Mouse (Mus musculus) ovary, adult 2 months (tissue): ENCODE results near the gene 1700031F05Rik. TPM values are rescaled to one million over a fixed set of nuclear protein-coding genes. Genes with fewer than 3 reads are reported as not detected.

Source experiments
- polyA plus RNA-seq: library from polyadenylated mRNA; depleted of rRNA; stranded (reverse); fragments of >200 nt; gene quantifications from 2 replicates; pipeline ENCODE4 v1.2.3, GENCODE M21; 2012; rRNA removed

Gene 1700031F05Rik
- polyA plus RNA-seq = not detected in 2 replicates

DNA sequence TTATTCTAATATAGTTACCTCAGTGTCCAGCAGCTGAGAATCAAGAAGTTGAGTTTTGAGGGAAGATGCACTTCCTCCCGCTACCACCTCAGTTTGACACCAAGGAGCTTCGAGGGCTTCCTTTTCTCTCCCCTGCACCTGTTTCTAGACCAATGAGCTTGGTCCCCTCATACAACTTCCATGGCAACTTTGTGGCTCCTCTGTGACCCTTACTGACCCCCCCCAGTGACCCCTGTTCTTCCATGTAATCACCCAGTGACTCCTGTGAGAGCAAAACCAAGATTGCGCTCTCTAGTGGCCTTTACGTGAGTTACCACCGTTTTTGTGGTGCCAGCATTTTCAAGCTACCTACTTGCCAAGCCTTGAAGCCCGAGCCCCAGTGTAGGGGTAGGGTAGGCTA lies at the start of gene 1700031F05Rik:
1700031F05Rik (minus strand) TSS at position 101 of the 400 bp plus-strand sequence.

DNA sequence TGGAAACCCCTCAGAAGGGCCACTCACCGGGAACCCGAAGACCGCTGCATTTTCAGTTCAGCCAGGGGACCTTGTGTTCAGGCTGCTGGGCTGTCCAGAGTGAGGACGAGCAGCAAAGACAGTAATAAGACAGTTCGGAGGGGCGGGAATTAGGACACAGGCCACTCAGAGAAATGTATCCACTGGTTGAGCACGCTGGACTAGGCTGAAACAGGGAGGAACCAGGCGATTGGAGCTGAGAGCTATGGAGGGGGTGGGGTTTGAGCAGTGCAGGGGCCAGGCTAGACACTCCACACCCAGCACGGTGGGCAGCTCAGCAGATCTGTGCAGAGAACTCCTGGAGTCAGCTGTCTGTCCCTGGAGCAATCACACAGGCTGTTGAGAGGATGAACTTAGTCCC lies 40.8 kb upstream of the 1700031F05Rik start, which contains the start of the genes Dmrtc1a and 1700011M02Rik:
Dmrtc1a (minus strand) TSS at position 101 of the 400 bp plus-strand sequence.
1700011M02Rik (plus strand) TSS at position 319 of the 400 bp plus-strand sequence.

DNA sequence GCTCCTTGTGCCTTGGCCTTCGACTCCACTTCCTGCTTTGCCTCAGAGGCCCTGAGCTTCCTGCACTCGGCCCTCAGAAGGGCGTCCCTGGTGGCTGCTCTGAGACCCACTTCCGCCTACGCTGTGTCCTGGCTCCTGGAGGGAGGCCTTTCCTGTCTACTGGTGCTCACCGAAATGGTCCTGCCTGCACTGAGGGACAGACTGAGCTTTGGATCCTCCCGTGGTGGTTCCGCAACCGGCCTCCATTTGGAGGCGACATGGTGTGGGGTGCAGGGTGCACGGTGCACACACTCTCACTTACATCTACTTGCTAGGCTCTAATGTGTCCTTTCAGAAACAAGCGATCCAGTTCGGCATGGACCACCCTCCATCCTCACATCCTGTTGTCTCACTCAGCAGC lies 13.3 kb downstream of the 1700031F05Rik start, which contains the start of gene Dmrtc1c2:
Dmrtc1c2 (minus strand) TSS at position 101 of the 400 bp plus-strand sequence.

Other genes starting within 250 kb of the 1700031F05Rik start
- gene Phka1, start 223.7 kb downstream of the 1700031F05Rik start, polyA plus RNA-seq = 8.1 and 9.7 TPM in 2 replicates
- gene Gm3880, start 181.0 kb downstream of the 1700031F05Rik start, polyA plus RNA-seq = not detected in 2 replicates
- not detected in 2 replicates for gene Gm9112, start 160.3 kb downstream of the 1700031F05Rik start, polyA plus RNA-seq
- gene Dmrtc1b, start 160.1 kb downstream of the 1700031F05Rik start, polyA plus RNA-seq = not detected in 2 replicates
- not detected in 2 replicates for gene Dmrtc1c1, start 65.0 kb downstream of the 1700031F05Rik start, polyA plus RNA-seq
- not detected in 2 replicates for gene Dmrtc1c2, start 13.4 kb downstream of the 1700031F05Rik start, polyA plus RNA-seq
- gene Dmrtc1a, start 40.7 kb upstream of the 1700031F05Rik start, polyA plus RNA-seq = 1.6 and 2.2 TPM in 2 replicates
- gene 1700011M02Rik, start 40.9 kb upstream of the 1700031F05Rik start, polyA plus RNA-seq = not detected in 2 replicates
- gene 1700018G05Rik, start 60.4 kb upstream of the 1700031F05Rik start, polyA plus RNA-seq = not detected in 2 replicates